Mouse (Mus musculus) liver, postnatal 0 days (tissue): Measurements from ENCODE around the gene Irf1. TPM values are rescaled to one million over a fixed set of nuclear protein-coding genes. Genes with fewer than 3 reads are reported as not detected.
A peak's percentile ranks its signal among the peaks of the same experiment; 100 is the strongest.

Source experiments
- ATAC-seq: fragments of 200-750 bp; cut with Nextera tagmentation; 2 replicates; pipeline ENCODE4 v1.8.0; 2017; ENCODE audit warnings: mild to moderate bottlenecking, moderate library complexity
- DNase-seq: peaks from one replicate; pipeline ENCODE4 v3.0.0-alpha.2; 2016
- H3K27ac ChIP-seq: fragments of 300-500 bp; sonication (generic); 2 replicates; pipeline ENCODE4 v1.5.1; 2014; ENCODE audit warnings: antibody characterized with exemption, moderate library complexity, mild to moderate bottlenecking, low read depth
- H3K27me3 ChIP-seq: fragments of 300-500 bp; sonication (generic); 2 replicates; pipeline ENCODE4 v1.6.1; 2014; ENCODE audit warnings: low read length, control low read depth, mixed read lengths; ENCODE audit not compliant: insufficient read depth
- H3K36me3 ChIP-seq: fragments of 300-500 bp; sonication (generic); replicated peaks from 2 replicates; pipeline ENCODE4 v1.6.1; 2014; ENCODE audit warnings: mild to moderate bottlenecking, control low read depth, low read length, moderate library complexity, mixed read lengths; ENCODE audit not compliant: insufficient read depth
- H3K4me1 ChIP-seq: fragments of 300-500 bp; sonication (generic); 2 replicates; pipeline ENCODE4 v1.6.1; 2014; ENCODE audit warnings: antibody characterized with exemption, mild to moderate bottlenecking, control low read depth; ENCODE audit not compliant: insufficient read depth
- H3K4me2 ChIP-seq: fragments of 300-500 bp; sonication (generic); 2 replicates; pipeline ENCODE4 v1.6.1; 2014; ENCODE audit warnings: low read depth, mild to moderate bottlenecking, low read length, moderate library complexity, mixed read lengths
- H3K4me3 ChIP-seq: fragments of 300-500 bp; sonication (generic); 2 replicates; pipeline ENCODE4 v1.5.1; 2014; ENCODE audit warnings: low read depth, low read length
- H3K9ac ChIP-seq: fragments of 300-500 bp; sonication (generic); replicated peaks from 2 replicates; pipeline ENCODE4 v1.6.1; 2014; ENCODE audit warnings: mild to moderate bottlenecking, moderate library complexity
- H3K9me3 ChIP-seq: fragments of 300-500 bp; sonication (generic); 2 replicates; pipeline ENCODE4 v1.6.1; 2016; ENCODE audit warnings: mild to moderate bottlenecking, control low read depth, low read length, mixed read lengths
- CTCF ChIP-seq: sonication (generic); IDR thresholded peaks from 2 replicates; pipeline ENCODE4 v1.5.1; 2016; ENCODE audit warnings: antibody characterized with exemption, low read depth
- EP300 ChIP-seq: IDR thresholded peaks from 2 replicates; pipeline ENCODE4 v1.6.1; 2016; ENCODE audit warnings: antibody characterized with exemption, low read depth, mild to moderate bottlenecking
- WGBS: fragments of 180-500 bp; shearing (Covaris S2); extraction: QIAGEN DNeasy Blood & Tissue Kit; methylation state at CpG from one replicate; pipeline ENCODE4 v1.1.7; 2014; ENCODE audit not compliant: insufficient replicate concordance; 5-methylcytosine and 5-hydroxymethylcytosine counted together
- polyA plus RNA-seq: library from polyadenylated mRNA; unstranded; fragments of >200 nt; fragmentation: Nextera tagmentation; extraction: Ambion mirVana; gene quantifications from 2 replicates; pipeline ENCODE4 v1.2.1, GENCODE M21; 2015

Irf1 gene
- polyA plus RNA-seq, 1 experiment from 2014 or later: 22.0 TPM

DNA sequence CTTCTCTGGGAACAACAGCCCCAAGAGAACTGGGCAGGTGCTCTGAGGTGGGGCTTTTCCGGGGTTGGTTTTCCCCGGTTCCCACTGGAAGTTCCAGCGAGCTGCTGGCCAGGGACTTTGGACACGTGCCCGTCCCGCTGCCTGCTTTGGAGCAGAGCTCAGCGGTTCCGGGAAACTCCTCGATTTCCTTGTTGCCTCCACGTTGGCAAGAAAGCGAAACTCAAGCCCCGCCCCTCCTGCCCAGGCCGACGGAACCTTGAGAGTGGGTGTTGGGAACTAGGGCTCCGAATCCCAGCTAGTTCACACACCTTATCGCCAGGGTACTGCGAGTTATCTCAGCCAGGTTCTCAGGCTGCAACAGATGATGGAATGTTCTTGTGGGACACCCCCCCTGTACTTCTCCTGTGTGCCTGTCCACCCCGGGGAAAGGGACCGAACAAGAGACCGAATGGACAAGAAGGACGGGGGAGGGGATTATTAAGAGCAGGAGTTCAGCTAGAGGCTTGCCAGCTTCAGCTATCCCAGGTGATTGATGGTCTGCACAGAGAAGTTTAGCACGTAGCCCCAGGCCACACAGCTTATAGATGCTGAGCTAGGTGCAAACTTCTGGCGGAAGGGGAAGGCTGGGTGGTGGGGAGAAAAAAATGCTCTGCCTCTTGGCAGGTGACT lies 6.9 kb upstream of the Irf1 start:
- ATAC-seq (peak; percentile 20; the same call in 1 of the 2 replicates), DNase-seq (peak; percentile 83)
- Histone ChIP-seq H3K27ac (peak overlapping the region; percentile 97), H3K36me3 (no peaks in the 10 kb centered on the region), H3K9ac (peak overlapping the region; percentile 72), H3K4me1 (peaks cover 38% of the 10 kb centered on the region), H3K4me3 (peak overlapping the region; percentile 50), H3K9me3 (no peaks in the 10 kb centered on the region), H3K27me3 (no peaks in the 10 kb centered on the region), H3K4me2 (peak overlapping the region; percentile 87)
- TF ChIP-seq CTCF (no peak), EP300 (no peak)
- 3% methylated on average over 23 of the region's 23 CpGs for WGBS

- no peaks in the 10 kb centered on the region for H3K27me3 ChIP-seq
- H3K4me2 ChIP-seq: peak overlapping the region; percentile 87
- no peaks in the 10 kb centered on the region for H3K9me3 ChIP-seq
- peaks cover 39% of the 10 kb centered on the region for H3K4me1 ChIP-seq
- DNase-seq (peak; percentile 91), ATAC-seq (peak; percentile 84)
- TF ChIP-seq EP300 (no peak; the same call in 1 of the 2 replicates), CTCF (peak; percentile 57)
- H3K36me3 ChIP-seq: no peaks in the 10 kb centered on the region
- peak overlapping the region; percentile 50 for H3K4me3 ChIP-seq
- peak overlapping the region; percentile 97 for H3K27ac ChIP-seq
- peak overlapping the region; percentile 72 for H3K9ac ChIP-seq
- WGBS: under 1% methylated on average over 33 of the region's 33 CpGs
Measured at GRCm38 (mm10) chr11:53763496-53764140, 6.2 kb upstream of the Irf1 start.

DNA sequence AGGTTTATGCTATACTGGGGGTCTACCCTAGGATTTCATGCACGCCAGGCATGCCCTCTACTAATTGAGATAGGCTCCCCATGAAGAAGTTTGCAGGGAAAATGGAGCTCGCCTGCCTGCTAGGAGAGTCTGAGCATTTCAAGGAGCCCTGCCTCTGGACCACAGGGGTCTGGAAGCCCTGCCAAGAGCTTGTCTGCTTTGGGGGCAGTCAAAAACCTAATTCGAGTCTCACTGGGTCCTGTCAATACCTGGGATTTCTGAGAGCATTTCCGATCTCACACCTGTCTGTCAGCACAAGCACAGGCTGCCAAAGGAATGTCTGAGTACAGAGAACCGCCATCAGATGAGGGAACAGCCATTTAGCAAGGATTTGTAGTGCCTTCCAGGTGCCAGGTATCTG lies 5.2 kb upstream of the Irf1 start:
- no peak for TF ChIP-seq CTCF
- no peak for TF ChIP-seq EP300
- Histone ChIP-seq H3K4me2 (0 out of 2 replicates have a peak overlapping the region, but pooled peaks have one; percentile 87), H3K27me3 (no peaks in the 10 kb centered on the region), H3K36me3 (no peaks in the 10 kb centered on the region), H3K9ac (no peak overlapping the region), H3K27ac (peak overlapping the region; percentile 97), H3K4me1 (peaks cover 41% of the 10 kb centered on the region), H3K4me3 (no peak overlapping the region), H3K9me3 (no peaks in the 10 kb centered on the region)
- WGBS: 73% methylated on average over 5 of the region's 5 CpGs
- no peak for DNase-seq
- ATAC-seq: no peak

- WGBS: 66% methylated on average over 13 of the region's 13 CpGs
- Histone ChIP-seq H3K9ac (no peak overlapping the region), H3K4me2 (peak overlapping the region; percentile 79; the same call in 1 of the 2 replicates)
Measured at GRCm38 (mm10) chr11:53768422-53769184, 1.2 kb upstream of the Irf1 start.

GRCm38 (mm10) chr11:53769185-53769576 lies 633 bp upstream of the Irf1 start:
- H3K27me3 ChIP-seq: no peaks in the 10 kb centered on the region
- H3K9ac ChIP-seq: peak overlapping the region; percentile 64
- H3K9me3 ChIP-seq: no peaks in the 10 kb centered on the region
- H3K27ac ChIP-seq: peak overlapping the region; percentile 97
- H3K4me3 ChIP-seq: peak overlapping the region; percentile 80
- no peak for TF ChIP-seq EP300
- TF ChIP-seq CTCF: no peak
- DNase-seq (no peak), ATAC-seq (no peak)
- peaks cover 18% of the 10 kb centered on the region for H3K36me3 ChIP-seq
- H3K4me2 ChIP-seq: peak overlapping the region; percentile 79
- WGBS: 51% methylated on average over 12 of the region's 12 CpGs
- H3K4me1 ChIP-seq: peaks cover 31% of the 10 kb centered on the region

More at GRCm38 (mm10) chr11:53768422-53769184, 1.2 kb upstream of the Irf1 start:
- no peak for DNase-seq
- Histone ChIP-seq H3K36me3 (peaks cover 12% of the 10 kb centered on the region), H3K4me3 (no peak overlapping the region), H3K9me3 (no peaks in the 10 kb centered on the region), H3K27me3 (no peaks in the 10 kb centered on the region), H3K27ac (peak overlapping the region; percentile 97; the same call in 1 of the 2 replicates), H3K4me1 (peaks cover 35% of the 10 kb centered on the region)
- TF ChIP-seq CTCF (no peak), EP300 (no peak)
- ATAC-seq: no peak
